Mouse (Mus musculus) regulatory T cell (primary cell): ENCODE measurements around the gene Ctsj.
"Not testable (repeated sequence)": the region's sequence is repeated elsewhere in the genome, so short reads cannot be mapped to it uniquely, and the experiment has no call there.

Experiments used
- in situ Hi-C: fragments of 300-600 bp; cut with MboI, MseI; formaldehyde crosslinking; loops from one replicate; pipeline ENCODE4 v1.15.1; 2025; ENCODE audit warnings: high pct_unique_total_duplicates

Gene Ctsj

GRCm38 (mm10) chr13:61005859-61006258 lies at the start of gene Ctsj:
Gene Ctsj (minus strand): TSS chr13:61005959.
- in situ Hi-C loops, result no loop called here

- in situ Hi-C loops, result loop anchor here (5.0 kb wide), 1 partner anchor 933 kb away; no protein-coding TSS in a partner anchor
These were observed 34.8 kb upstream of the Ctsj start, which contains the start of gene Ctsq for GRCm38 (mm10) chr13:61040531-61040930. Gene Ctsq (minus strand): TSS chr13:61040631.

GRCm38 (mm10) chr13:61022785-61023184 lies 17.0 kb upstream of the Ctsj start:
- in situ Hi-C loops, result no loop called here

GRCm38 (mm10) chr13:61021844-61022243 lies 16.1 kb upstream of the Ctsj start:
- in situ Hi-C loops, result no loop called here

GRCm38 (mm10) chr13:61010171-61010570 lies 4.4 kb upstream of the Ctsj start:
- in situ Hi-C loops, result no loop called here

GRCm38 (mm10) chr13:60997600-60997999 lies 8.2 kb downstream of the Ctsj start:
- in situ Hi-C loops, result no loop called here

GRCm38 (mm10) chr13:60986915-60987314 lies 18.8 kb downstream of the Ctsj start:
- in situ Hi-C loops, result not testable (repeated sequence)

GRCm38 (mm10) chr13:60972319-60972718 lies 33.4 kb downstream of the Ctsj start:
- in situ Hi-C loops, result not testable (repeated sequence)

- in situ Hi-C loops, result not testable (repeated sequence)
These were observed 41.8 kb downstream of the Ctsj start for GRCm38 (mm10) chr13:60963985-60964384.

- in situ Hi-C loops, result no loop called here
These were observed 44.1 kb downstream of the Ctsj start for GRCm38 (mm10) chr13:60961706-60962105.
